Mouse (Mus musculus) G1E (cell line): ENCODE data around the gene Pttg1. TPM values are rescaled to one million over a fixed set of nuclear protein-coding genes. Genes with fewer than 3 reads are reported as not detected.

Source experiments
- ATAC-seq: 2 replicates; pipeline ENCODE4 v1.8.0; 2016; ENCODE audit warnings: mild to moderate bottlenecking; ENCODE audit not compliant: insufficient number of reproducible peaks, poor library complexity, low FRiP score, severe bottlenecking; ENCODE audit errors: extremely low read depth
- DNase-seq: peaks from one replicate; pipeline ENCODE4 v3.0.0; 2012; ENCODE audit warnings: low spot score
- H3K27me3 ChIP-seq: 2 replicates; pipeline ENCODE4 v1.6.1; 2012; ENCODE audit warnings: mild to moderate bottlenecking, low read length, inconsistent platforms; ENCODE audit not compliant: insufficient read depth
- H3K36me3 ChIP-seq: replicated peaks from 2 replicates; pipeline ENCODE3; 2012; ENCODE audit warnings: mild to moderate bottlenecking, inconsistent platforms
- H3K4me1 ChIP-seq: 2 replicates; pipeline ENCODE4 v1.6.1; 2012; ENCODE audit warnings: low read depth, low read length, inconsistent platforms, mixed read lengths; ENCODE audit not compliant: insufficient read depth
- H3K4me3 ChIP-seq: 2 replicates; pipeline ENCODE4 v1.5.1; 2012; ENCODE audit warnings: low read depth, mild to moderate bottlenecking, inconsistent platforms, low read length, moderate library complexity, mixed read lengths
- H3K9me3 ChIP-seq: replicated peaks from 2 replicates; pipeline ENCODE4 v1.6.1; 2012; ENCODE audit warnings: inconsistent platforms
- CTCF ChIP-seq: IDR thresholded peaks from 2 replicates; pipeline ENCODE4 v1.5.1; 2012; ENCODE audit warnings: low read depth, low read length, inconsistent platforms, mixed read lengths
- GATA1 ChIP-seq: IDR thresholded peaks from 2 replicates; pipeline ENCODE4 v1.6.1; 2012; ENCODE audit warnings: borderline replicate concordance, low read length, inconsistent platforms, mixed read lengths
- GATA2 ChIP-seq: IDR thresholded peaks from 2 replicates; pipeline ENCODE4 v1.6.1; 2012; ENCODE audit warnings: low read depth, low read length, inconsistent platforms, borderline replicate concordance
- POLR2AphosphoS5 ChIP-seq: IDR thresholded peaks from 2 replicates; pipeline ENCODE4 v1.6.1; 2012; ENCODE audit warnings: low read depth, low read length, inconsistent platforms; ENCODE audit not compliant: insufficient replicate concordance
- TAL1 ChIP-seq: conservative IDR thresholded peaks from 2 replicates; pipeline ENCODE4 v1.6.1; 2012; ENCODE audit warnings: low read depth, low read length, inconsistent platforms, mixed read lengths
- polyA plus RNA-seq: library from polyadenylated mRNA; stranded (reverse); fragments of >175 nt; gene quantifications from 2 replicates; pipeline ENCODE4 v1.2.3, GENCODE M21; 2012
- total RNA-seq, 2 experiments: library from RNA; stranded (forward) in 1 of 2; stranded (reverse) in 1 of 2; fragments of 200-1000 nt in 1 of 2; fragments of >200 nt in 1 of 2; fragmentation: Nextera tagmentation in 1 of 2; gene quantifications; 2 replicates each; pipeline ENCODE4 v1.2.3; 2014 to 2017

Gene Pttg1
- total and polyA plus RNA-seq, 3 experiments, result 9.3 to 105 (median 63.5) TPM

DNA sequence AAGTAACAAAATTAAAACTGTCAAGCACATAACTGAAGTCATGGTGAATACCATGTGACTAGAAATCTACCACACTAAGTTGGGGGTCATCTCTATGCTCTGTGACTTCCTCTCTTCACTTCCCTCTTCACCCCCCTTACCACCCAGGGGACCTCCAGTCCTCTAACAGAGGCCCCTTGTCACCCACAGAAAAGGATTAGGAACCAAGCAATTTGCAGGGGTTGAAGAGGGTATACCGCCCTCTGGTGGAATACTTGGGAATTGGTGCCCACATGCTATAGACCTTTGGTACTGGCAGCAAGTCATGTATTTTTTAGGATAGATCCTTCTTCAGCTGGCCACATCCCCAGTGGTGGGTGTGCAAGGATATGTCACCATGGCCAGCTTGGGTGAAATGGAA lies 14.6 kb downstream of the Pttg1 start:
- Histone ChIP-seq H3K4me1 (no peaks in the 10 kb centered on the region), H3K4me3 (no peak overlapping the region), H3K9me3 (no peaks in the 10 kb centered on the region), H3K36me3 (no peaks in the 10 kb centered on the region), H3K27me3 (no peaks in the 10 kb centered on the region)
- ATAC-seq (peak; percentile 66), DNase-seq (peak; percentile 39)
- TF ChIP-seq CTCF (peak; percentile 99), TAL1 (no peak)

DNA sequence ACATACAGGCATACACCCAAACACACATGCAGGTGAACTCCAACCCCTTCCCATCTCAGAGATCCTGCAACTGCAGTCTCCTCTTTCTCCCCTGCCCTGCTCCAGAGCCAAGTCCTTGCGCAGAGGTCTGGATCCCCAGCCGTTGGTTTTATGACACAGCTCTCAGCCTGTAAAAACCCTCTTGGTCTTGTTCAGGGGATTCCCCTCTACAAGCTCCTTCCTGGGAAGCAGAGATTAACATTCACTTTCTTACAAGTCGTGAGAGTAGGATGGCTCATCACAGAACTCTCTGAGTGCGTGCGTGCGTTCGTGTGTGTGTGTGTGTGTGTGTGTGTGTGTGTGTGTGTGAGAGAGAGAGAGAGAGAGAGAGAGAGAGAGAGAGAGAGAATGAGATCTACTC lies 15.8 kb downstream of the Pttg1 start:
- Histone ChIP-seq H3K9me3 (no peaks in the 10 kb centered on the region), H3K4me1 (no peaks in the 10 kb centered on the region), H3K27me3 (no peaks in the 10 kb centered on the region), H3K36me3 (no peaks in the 10 kb centered on the region), H3K4me3 (no peak overlapping the region)
- DNase-seq (no peak), ATAC-seq (no peak)
- no peak for TF ChIP-seq CTCF
- no peak for TF ChIP-seq POLR2AphosphoS5
- TF ChIP-seq GATA2, result no peak
- TF ChIP-seq TAL1, result no peak
- no peak for TF ChIP-seq GATA1

DNA sequence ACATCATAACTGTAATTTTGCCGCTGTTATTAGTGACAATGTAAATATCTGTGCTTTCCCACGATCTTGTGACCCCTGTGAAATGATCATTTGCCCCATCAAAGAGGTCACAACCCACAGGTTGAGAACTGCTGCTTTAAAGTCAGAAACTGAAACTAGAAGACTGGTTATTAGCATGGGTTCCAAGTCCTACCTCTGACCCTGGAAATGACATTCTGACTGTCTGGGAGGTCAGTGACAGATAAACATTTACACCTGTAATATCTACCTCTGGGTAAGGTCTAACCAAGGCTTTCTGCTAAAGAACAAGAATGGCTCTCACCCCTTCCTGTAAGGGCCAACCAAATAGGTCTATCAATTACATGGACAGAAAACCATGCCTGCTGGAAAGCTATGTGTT lies 17.2 kb downstream of the Pttg1 start:
- TF ChIP-seq GATA1, result no peak
- no peak for TF ChIP-seq CTCF
- TF ChIP-seq TAL1, result no peak
- TF ChIP-seq POLR2AphosphoS5, result no peak
- DNase-seq (no peak), ATAC-seq (no peak)
- Histone ChIP-seq H3K4me3 (no peak overlapping the region), H3K27me3 (peaks cover 5% of the 10 kb centered on the region; the same call in 1 of the 2 replicates), H3K4me1 (no peaks in the 10 kb centered on the region), H3K36me3 (no peaks in the 10 kb centered on the region), H3K9me3 (no peaks in the 10 kb centered on the region)

DNA sequence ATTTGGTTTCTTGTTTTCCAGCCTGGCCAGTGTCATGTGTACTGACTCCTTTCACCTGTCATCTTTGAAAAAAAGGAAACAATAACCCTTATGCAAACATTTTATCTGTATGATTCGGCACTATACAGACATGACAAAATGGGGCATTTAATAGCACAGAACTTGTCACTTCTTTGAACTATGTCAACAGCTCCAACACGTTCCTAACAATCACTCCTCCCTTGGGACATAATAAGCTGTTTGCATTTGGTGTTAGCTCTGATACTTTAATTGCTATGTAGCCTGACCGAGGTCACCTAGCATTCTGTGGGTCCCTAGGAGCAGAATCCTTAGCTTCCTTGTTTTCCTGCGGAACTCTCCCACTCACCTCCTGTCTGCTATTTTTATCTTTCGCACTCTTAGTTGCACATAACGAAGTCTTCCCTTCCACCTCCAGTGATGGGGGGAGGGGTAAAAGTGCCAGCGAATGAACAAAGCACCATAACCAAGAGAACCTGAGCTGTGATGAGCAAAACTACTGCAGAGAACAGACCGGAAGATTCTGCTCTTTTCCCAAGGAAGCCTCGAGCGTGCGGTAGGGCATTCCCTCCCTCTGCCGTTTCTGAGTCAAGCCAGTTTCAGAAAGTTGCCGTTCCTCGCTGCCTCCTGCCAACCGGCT lies 21.8 kb downstream of the Pttg1 start:
- Histone ChIP-seq H3K27me3 (peaks cover 10% of the 10 kb centered on the region), H3K36me3 (no peaks in the 10 kb centered on the region), H3K4me1 (no peaks in the 10 kb centered on the region), H3K4me3 (no peak overlapping the region), H3K9me3 (no peaks in the 10 kb centered on the region)
- ATAC-seq (no peak), DNase-seq (no peak)
- TF ChIP-seq TAL1 (no peak), GATA2 (no peak), CTCF (no peak), POLR2AphosphoS5 (no peak), GATA1 (no peak)

DNA sequence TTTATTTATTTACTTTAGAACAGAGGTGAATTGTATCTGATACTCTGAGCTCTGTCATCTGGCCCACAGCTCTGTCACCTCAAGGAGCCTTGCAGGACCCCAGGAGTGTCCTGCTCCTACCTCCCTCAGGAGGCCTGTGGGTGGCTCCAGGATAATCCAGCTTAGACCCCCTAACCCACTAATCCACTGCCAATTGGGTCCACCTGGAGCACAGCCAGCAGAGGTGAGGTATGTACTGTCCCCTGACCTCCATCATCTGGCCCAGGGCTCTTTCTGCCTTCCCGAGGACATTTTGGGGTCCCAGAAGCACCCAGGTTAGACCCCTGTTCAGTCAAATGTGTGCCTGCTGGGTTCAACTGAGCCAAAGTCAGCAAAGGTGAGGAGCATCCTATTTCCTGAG lies 25.9 kb downstream of the Pttg1 start:
- TF ChIP-seq GATA1 (no peak), CTCF (no peak), TAL1 (no peak), POLR2AphosphoS5 (no peak), GATA2 (no peak)
- Histone ChIP-seq H3K9me3 (no peaks in the 10 kb centered on the region), H3K36me3 (no peaks in the 10 kb centered on the region), H3K27me3 (peaks cover 10% of the 10 kb centered on the region), H3K4me1 (no peaks in the 10 kb centered on the region), H3K4me3 (no peak overlapping the region)
- DNase-seq, result no peak
- ATAC-seq, result no peak

DNA sequence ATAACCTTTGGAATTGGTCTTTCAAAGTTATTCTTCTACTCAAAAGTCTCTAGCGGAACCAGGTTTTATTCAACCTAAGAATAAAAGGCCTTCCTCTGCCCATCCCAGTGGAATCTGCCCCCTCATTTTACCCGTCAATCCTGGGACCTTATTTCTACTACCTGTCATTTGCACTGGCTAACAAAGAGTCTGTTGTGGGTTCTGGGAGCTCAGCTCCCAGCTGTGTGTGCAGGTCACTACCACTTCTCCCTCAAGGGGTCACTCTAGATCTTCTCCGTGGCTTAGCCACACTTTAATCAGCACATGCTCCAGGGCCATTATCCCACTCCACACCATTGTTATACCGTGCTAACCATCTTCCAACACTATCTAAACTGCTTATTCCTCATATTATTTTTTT lies 26.8 kb downstream of the Pttg1 start:
- H3K27me3 ChIP-seq, result peaks cover 5% of the 10 kb centered on the region
- H3K9me3 ChIP-seq, result no peaks in the 10 kb centered on the region
- no peak overlapping the region for H3K4me3 ChIP-seq
- H3K4me1 ChIP-seq, result no peaks in the 10 kb centered on the region
- TF ChIP-seq TAL1 (no peak), GATA2 (no peak), GATA1 (no peak), CTCF (no peak), POLR2AphosphoS5 (no peak)
- no peaks in the 10 kb centered on the region for H3K36me3 ChIP-seq
- ATAC-seq, result no peak
- DNase-seq, result no peak
